Comparison of ENCODE assay signal across 26 mouse cellular contexts in genomic region chr17:81002130-81002529, GRCm38 (mm10). TPM values are rescaled to one million over a fixed set of nuclear protein-coding genes. Genes with fewer than 3 reads are reported as not detected.
DNase-seq lines count a peak whose midpoint lies in the region; ATAC-seq lines count a peak whose summit lies in the region.
"Had no signal": no experiment of that assay in that cellular context is flagged by ENCODE, and none has a peak within 500 bp of the region (broad histone marks: within the 10 kb centered on the region; RNA-seq: fewer than 3 reads in every experiment).

No protein-coding gene starts in this region.

- H3K4me3 ChIP-seq in intestine, embryonic 15.5 days (replicated peaks) = no peak overlapping the region
- no peak overlapping the region for H3K4me3 ChIP-seq in intestine, embryonic 16.5 days (ENCODE audit: low read length)
- H3K4me3 ChIP-seq in limb, embryonic 15.5 days = no peak overlapping the region
- H3K4me3 ChIP-seq in stomach, embryonic 16.5 days (replicated peaks; ENCODE audit: low read length) = no peak overlapping the region
- H3K4me3 ChIP-seq in hindbrain, embryonic 12.5 days = no peak overlapping the region
- no peak overlapping the region for H3K4me3 ChIP-seq in forebrain, embryonic 14.5 days (ENCODE audit: low read depth, low read length)
- H3K4me3 ChIP-seq: embryonic facial prominence, embryonic 12.5 days; embryonic facial prominence, embryonic 15.5 days; forebrain, embryonic 15.5 days; heart, adult 2 months; heart, embryonic 10.5 days; heart, embryonic 13.5 days; hindbrain, embryonic 15.5 days had no signal

- no peaks in the 10 kb centered on the region for H3K9me3 ChIP-seq in intestine, embryonic 15.5 days
- H3K9me3 ChIP-seq in intestine, embryonic 16.5 days (ENCODE audit: control insufficient read depth, low read length) = no peaks in the 10 kb centered on the region
- H3K9me3 ChIP-seq in limb, embryonic 15.5 days = no peaks in the 10 kb centered on the region
- no peaks in the 10 kb centered on the region for H3K9me3 ChIP-seq in stomach, embryonic 16.5 days (replicated peaks; ENCODE audit: control insufficient read depth, low read length)
- no peaks in the 10 kb centered on the region for H3K9me3 ChIP-seq in hindbrain, embryonic 12.5 days (replicated peaks)
- no peaks in the 10 kb centered on the region for H3K9me3 ChIP-seq in forebrain, embryonic 14.5 days (replicated peaks; ENCODE audit: control insufficient read depth, low read length)
- H3K9me3 ChIP-seq: embryonic facial prominence, embryonic 12.5 days; embryonic facial prominence, embryonic 15.5 days; forebrain, embryonic 15.5 days; heart, embryonic 10.5 days; heart, embryonic 13.5 days; hindbrain, embryonic 15.5 days had no signal

- H3K4me2 ChIP-seq in intestine, embryonic 15.5 days (replicated peaks) = no peak overlapping the region
- no peak overlapping the region for H3K4me2 ChIP-seq in intestine, embryonic 16.5 days (ENCODE audit: low read depth, low read length)
- H3K4me2 ChIP-seq in limb, embryonic 15.5 days = no peak overlapping the region
- no peak overlapping the region for H3K4me2 ChIP-seq in stomach, embryonic 16.5 days (ENCODE audit: low read depth, low read length)
- H3K4me2 ChIP-seq in hindbrain, embryonic 12.5 days (replicated peaks) = no peak overlapping the region
- H3K4me2 ChIP-seq in forebrain, embryonic 14.5 days (ENCODE audit: low read length) = no peak overlapping the region
- H3K4me2 ChIP-seq: embryonic facial prominence, embryonic 12.5 days; embryonic facial prominence, embryonic 15.5 days; forebrain, embryonic 15.5 days; heart, embryonic 13.5 days; hindbrain, embryonic 15.5 days had no signal

- DNase-seq in forebrain, embryonic 14.5 days (ENCODE audit: low spot score) = no peak
- DNase-seq in testis, postnatal 14 days (ENCODE audit: low spot score) = no peak
- DNase-seq: adrenal gland, adult 2 months; adrenal gland, postnatal 14 days; cerebellum, adult 11 months; cerebellum, adult 2 months; cerebellum, adult 9-11 months; cerebellum, postnatal 25 days; gastrocnemius, postnatal 10 days; gastrocnemius, postnatal 36 days; heart, adult 2 months; heart, postnatal 14 days; heart, postnatal 4 days had no signal

- 41% methylated on average over 5 of the region's 5 CpGs for WGBS in intestine, embryonic 15.5 days
- WGBS in intestine, embryonic 16.5 days = 45% methylated on average over 5 of the region's 5 CpGs
- 32% methylated on average over 5 of the region's 5 CpGs for WGBS in limb, embryonic 15.5 days
- 41% methylated on average over 5 of the region's 5 CpGs for WGBS in stomach, embryonic 16.5 days
- WGBS in hindbrain, embryonic 12.5 days = 83% methylated on average over 5 of the region's 5 CpGs
- 89% methylated on average over 5 of the region's 5 CpGs for WGBS in forebrain, embryonic 14.5 days

- no peaks in the 10 kb centered on the region for H3K36me3 ChIP-seq in intestine, embryonic 15.5 days
- no peaks in the 10 kb centered on the region for H3K36me3 ChIP-seq in intestine, embryonic 16.5 days (ENCODE audit: control insufficient read depth, insufficient read depth, low read length)
- no peaks in the 10 kb centered on the region for H3K36me3 ChIP-seq in limb, embryonic 15.5 days
- no peaks in the 10 kb centered on the region for H3K36me3 ChIP-seq in stomach, embryonic 16.5 days (ENCODE audit: control insufficient read depth, insufficient read depth, low read length)
- H3K36me3 ChIP-seq in hindbrain, embryonic 12.5 days = no peaks in the 10 kb centered on the region
- H3K36me3 ChIP-seq in forebrain, embryonic 14.5 days (ENCODE audit: control insufficient read depth, insufficient read depth, low read length) = peaks cover 9% of the 10 kb centered on the region; the same call in 1 of the 2 replicates
- H3K36me3 ChIP-seq: embryonic facial prominence, embryonic 12.5 days; embryonic facial prominence, embryonic 15.5 days; heart, embryonic 10.5 days; heart, embryonic 13.5 days; hindbrain, embryonic 15.5 days had no signal

- no peak overlapping the region for H3K27ac ChIP-seq in intestine, embryonic 15.5 days
- no peak overlapping the region for H3K27ac ChIP-seq in intestine, embryonic 16.5 days (ENCODE audit: low read length)
- H3K27ac ChIP-seq in limb, embryonic 15.5 days = 0 out of 2 replicates have a peak overlapping the region, but pooled peaks have one; percentile 12
- H3K27ac ChIP-seq in stomach, embryonic 16.5 days (ENCODE audit: low read length) = peak overlapping the region; percentile 76
- no peak overlapping the region for H3K27ac ChIP-seq in hindbrain, embryonic 12.5 days
- H3K27ac ChIP-seq in forebrain, embryonic 14.5 days (ENCODE audit: low read depth, low read length) = no peak overlapping the region
- H3K27ac ChIP-seq: embryonic facial prominence, embryonic 12.5 days; embryonic facial prominence, embryonic 15.5 days; forebrain, embryonic 15.5 days; heart, adult 2 months; heart, embryonic 10.5 days; heart, embryonic 13.5 days; hindbrain, embryonic 15.5 days had no signal

- ATAC-seq in intestine, embryonic 15.5 days = peak; percentile 83
- peak; percentile 80 for ATAC-seq in intestine, embryonic 16.5 days
- ATAC-seq in limb, embryonic 15.5 days (ENCODE audit: insufficient number of reproducible peaks, low FRiP score, low TSS enrichment, low read depth) = no peak
- ATAC-seq in stomach, embryonic 16.5 days (ENCODE audit: insufficient read depth, low FRiP score) = peak; percentile 78; the same call in 1 of the 2 replicates
- no peak for ATAC-seq in hindbrain, embryonic 12.5 days (ENCODE audit: low FRiP score)
- ATAC-seq in forebrain, embryonic 14.5 days = no peak
- ATAC-seq: CD4-positive, CD25-positive, alpha-beta regulatory T cell, adult 4 months; forebrain, embryonic 15.5 days had no signal

- no peaks in the 10 kb centered on the region for H3K27me3 ChIP-seq in intestine, embryonic 15.5 days (replicated peaks)
- H3K27me3 ChIP-seq in intestine, embryonic 16.5 days (replicated peaks; ENCODE audit: control insufficient read depth, insufficient read depth, low read length) = no peaks in the 10 kb centered on the region
- H3K27me3 ChIP-seq in limb, embryonic 15.5 days = no peaks in the 10 kb centered on the region
- no peaks in the 10 kb centered on the region for H3K27me3 ChIP-seq in stomach, embryonic 16.5 days (ENCODE audit: control insufficient read depth, insufficient read depth, low read length)
- no peaks in the 10 kb centered on the region for H3K27me3 ChIP-seq in hindbrain, embryonic 12.5 days
- no peaks in the 10 kb centered on the region for H3K27me3 ChIP-seq in forebrain, embryonic 14.5 days (replicated peaks; ENCODE audit: control insufficient read depth, insufficient read depth, low read length)
- H3K27me3 ChIP-seq: embryonic facial prominence, embryonic 12.5 days; embryonic facial prominence, embryonic 15.5 days; forebrain, embryonic 15.5 days; heart, embryonic 13.5 days; hindbrain, embryonic 15.5 days had no signal

- no peak overlapping the region for H3K9ac ChIP-seq in intestine, embryonic 15.5 days
- no peak overlapping the region for H3K9ac ChIP-seq in intestine, embryonic 16.5 days (ENCODE audit: low read depth, low read length)
- H3K9ac ChIP-seq in limb, embryonic 15.5 days = no peak overlapping the region
- H3K9ac ChIP-seq in stomach, embryonic 16.5 days (ENCODE audit: low read length) = no peak overlapping the region
- no peak overlapping the region for H3K9ac ChIP-seq in hindbrain, embryonic 12.5 days
- H3K9ac ChIP-seq in forebrain, embryonic 14.5 days (ENCODE audit: low read length) = no peak overlapping the region
- H3K9ac ChIP-seq: embryonic facial prominence, embryonic 12.5 days; embryonic facial prominence, embryonic 15.5 days; forebrain, embryonic 15.5 days; heart, embryonic 13.5 days; hindbrain, embryonic 15.5 days had no signal

- H3K4me1 ChIP-seq in intestine, embryonic 15.5 days (replicated peaks) = no peaks in the 10 kb centered on the region; the same call in 1 of the 2 replicates
- H3K4me1 ChIP-seq in intestine, embryonic 16.5 days (ENCODE audit: control insufficient read depth, insufficient read depth, low read length) = peaks cover 7% of the 10 kb centered on the region
- peaks cover 5% of the 10 kb centered on the region for H3K4me1 ChIP-seq in limb, embryonic 15.5 days
- peaks cover 7% of the 10 kb centered on the region; the same call in 1 of the 2 replicates for H3K4me1 ChIP-seq in stomach, embryonic 16.5 days (ENCODE audit: control insufficient read depth, insufficient read depth, low read length)
- 0 out of 2 replicates have a peak, but pooled peaks cover 6% of the 10 kb centered on the region for H3K4me1 ChIP-seq in hindbrain, embryonic 12.5 days
- peaks cover 2% of the 10 kb centered on the region; the same call in 1 of the 2 replicates for H3K4me1 ChIP-seq in forebrain, embryonic 14.5 days (ENCODE audit: control insufficient read depth, insufficient read depth, low read length)

RNA-seq across cellular contexts. Expression of gene Tmem178, which starts 57.7 kb away (rescaled TPM):
- 2.6 and 3.4 TPM in 2 replicates for polyA plus RNA-seq in intestine, embryonic 15.5 days (2015; fragmentation: Nextera tagmentation; extraction: Ambion mirVana)
- polyA plus RNA-seq in intestine, embryonic 16.5 days (2015; fragmentation: Nextera tagmentation; extraction: Ambion mirVana) = 1.4 and 1.6 TPM in 2 replicates
- 6.4 and 7.0 TPM in 2 replicates for polyA plus RNA-seq in limb, embryonic 15.5 days (2015; fragmentation: Nextera tagmentation; extraction: Ambion mirVana)
- 2.1 TPM in 2 replicates for polyA plus RNA-seq in stomach, embryonic 16.5 days (2015; fragmentation: Nextera tagmentation; extraction: Ambion mirVana)
- 23.1 and 23.7 TPM in 2 replicates for polyA plus RNA-seq in hindbrain, embryonic 12.5 days (2016; fragmentation: Nextera tagmentation; extraction: Ambion mirVana)
- 39.0 and 43.4 TPM in 2 replicates for polyA plus RNA-seq in forebrain, embryonic 14.5 days (2014; fragmentation: Nextera tagmentation; extraction: Ambion mirVana)
- polyA plus RNA-seq: C2C12; CD4-positive, CD25-positive, alpha-beta regulatory T cell, adult 4 months had no signal

Comparison
In these comparisons a context has a peak if more than half of its experiments do, and no peak if none do; other contexts are left out.
1. ATAC-seq: peak in intestine, embryonic 15.5 days (single experiment), intestine, embryonic 16.5 days (single experiment) and stomach, embryonic 16.5 days (single experiment); none in limb, embryonic 15.5 days (single experiment), hindbrain, embryonic 12.5 days (single experiment) and forebrain, embryonic 14.5 days (single experiment).
2. H3K27ac ChIP-seq: peak in limb, embryonic 15.5 days (single experiment) and stomach, embryonic 16.5 days (single experiment); none in intestine, embryonic 15.5 days (single experiment), intestine, embryonic 16.5 days (single experiment), hindbrain, embryonic 12.5 days (single experiment) and forebrain, embryonic 14.5 days (single experiment).